Mouse (Mus musculus) mesoderm, embryonic 11.5 days (tissue): ENCODE measurements at regions not wholly inside any gene's neighbourhood (a gene's known extent, or its start where the extent isn't known, plus 50 kb on each side); places are given as distances from the start of the nearest gene placed in this dataset.

ENCODE experiments used
- DNase-seq: peaks from one replicate; pipeline ENCODE4 v3.0.0-alpha.2; 2012; ENCODE audit warnings: low read depth, low spot score

DNA sequence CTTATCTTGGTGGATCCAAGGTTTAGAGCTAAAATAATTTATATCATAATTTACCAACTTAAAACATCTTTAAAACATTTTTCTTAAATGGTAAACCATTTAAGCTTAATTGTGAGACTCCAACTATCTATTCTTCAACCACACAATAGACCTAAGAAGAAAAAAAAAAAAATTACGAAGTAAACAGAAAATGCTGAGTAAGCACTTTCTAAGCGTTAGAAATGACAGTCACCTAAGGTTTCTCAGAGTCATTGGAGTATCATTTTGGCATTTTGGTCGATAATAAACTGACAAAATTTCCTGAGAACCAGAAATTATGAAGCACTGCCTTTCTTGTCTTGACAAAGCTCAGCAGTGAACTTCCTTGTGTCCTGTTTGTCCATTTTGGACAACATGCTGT is 1323.7 kb upstream of the Pcdh7 start:
- no peak for DNase-seq

DNA sequence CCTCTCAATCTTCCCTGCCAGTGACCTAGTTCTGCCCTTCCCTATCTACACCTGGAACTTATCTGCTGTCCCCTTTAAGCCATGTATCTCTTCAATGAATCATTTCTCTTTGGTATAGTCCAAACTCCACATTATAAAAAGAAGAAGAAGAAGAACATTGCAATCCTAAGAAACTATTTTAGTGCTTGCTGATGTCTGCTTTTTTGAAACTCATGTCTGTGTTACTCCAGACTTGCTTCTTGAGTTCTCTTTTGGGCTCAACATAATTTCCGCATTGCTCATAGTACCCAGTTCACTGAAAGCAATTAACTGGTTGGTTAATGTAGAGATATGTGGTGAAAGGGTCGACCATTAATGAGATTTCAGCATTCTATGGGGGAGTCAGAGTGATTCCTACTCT is 1282.8 kb upstream of the Pcdh7 start:
- no peak for DNase-seq

DNA sequence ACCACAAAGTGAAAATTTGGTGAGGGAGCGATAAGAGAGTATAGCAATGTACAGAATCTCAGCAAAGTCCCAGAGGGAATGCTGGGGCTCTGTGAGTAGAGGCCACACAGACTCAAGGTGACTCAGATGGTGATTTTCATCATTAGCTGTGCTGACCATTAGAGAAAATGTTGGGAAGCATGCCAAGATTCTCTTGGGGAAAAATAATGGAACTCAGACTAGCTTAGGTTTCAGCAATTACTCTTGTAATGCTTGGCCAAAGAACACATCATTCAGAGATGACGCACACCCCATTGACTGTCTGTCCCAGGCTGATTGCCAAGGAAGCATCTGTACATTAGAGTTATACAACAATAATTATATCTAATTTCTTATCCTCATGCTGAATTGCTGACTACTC is 1277.3 kb upstream of the Pcdh7 start:
- peak; percentile 2 for DNase-seq

DNA sequence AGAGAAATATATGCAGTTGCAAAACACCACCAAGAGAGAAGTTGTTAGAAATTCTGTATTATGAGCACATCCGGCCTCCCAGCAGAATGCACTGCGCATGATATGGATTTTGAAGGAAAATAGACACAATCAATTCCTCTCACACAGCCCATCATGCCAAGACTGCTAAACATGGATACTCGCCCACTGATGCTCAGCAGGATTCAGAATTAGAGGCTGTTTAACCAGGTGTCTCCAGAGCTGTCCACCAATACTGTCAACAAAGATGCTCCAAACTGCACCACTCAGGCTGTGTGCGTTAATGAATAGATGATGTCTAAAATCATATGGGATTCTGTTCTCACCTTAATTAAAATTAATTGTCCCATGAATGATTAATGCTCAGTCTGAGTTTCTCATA is 1230.0 kb upstream of the Pcdh7 start:
- DNase-seq: no peak
